Mouse (Mus musculus) megakaryocyte, embryonic 14.5 days (primary cell): ENCODE results near the gene Crct1. TPM values are rescaled to one million over a fixed set of nuclear protein-coding genes. Genes with fewer than 3 reads are reported as not detected.
A peak's percentile ranks its signal among the peaks of the same experiment; 100 is the strongest.

Source experiments
- H3K27me3 ChIP-seq: replicated peaks from 2 replicates; pipeline ENCODE3; 2012; ENCODE audit warnings: inconsistent platforms
- H3K36me3 ChIP-seq: replicated peaks from 2 replicates; pipeline ENCODE3; 2012; ENCODE audit warnings: low read length, inconsistent platforms, mixed read lengths
- H3K4me1 ChIP-seq: 2 replicates; pipeline ENCODE4 v1.6.1; 2012; ENCODE audit warnings: inconsistent platforms
- H3K4me3 ChIP-seq: replicated peaks from 2 replicates; pipeline ENCODE3; 2012; ENCODE audit warnings: moderate library complexity, mild to moderate bottlenecking, inconsistent platforms
- H3K9me3 ChIP-seq: 2 replicates; pipeline ENCODE4 v1.6.1; 2012; ENCODE audit warnings: inconsistent platforms
- FLI1 ChIP-seq: IDR thresholded peaks from 2 replicates; pipeline ENCODE4 v1.6.1; 2012; ENCODE audit warnings: low read length, inconsistent platforms, mixed read lengths
- GATA1 ChIP-seq: IDR thresholded peaks from 3 replicates; pipeline ENCODE4 v1.6.1; 2012; ENCODE audit warnings: mixed read lengths, low read length, inconsistent platforms, borderline replicate concordance
- polyA plus RNA-seq: library from polyadenylated mRNA; stranded (reverse); fragments of >175 nt; gene quantifications from 2 replicates; pipeline ENCODE4 v1.2.3, GENCODE M21; 2012; ENCODE audit warnings: low replicate concordance; ENCODE audit not compliant: insufficient read depth

The Crct1 gene
- not detected in 2 replicates for polyA plus RNA-seq

GRCm38 (mm10) chr3:93015460-93016104 is at the start of gene Crct1:
TSS of gene Crct1 (minus strand) at chr3:93015687.
- Histone ChIP-seq H3K27me3 (peaks cover 15% of the 10 kb centered on the region), H3K4me3 (peak within 1 kb of the TSS; percentile 60), H3K36me3 (no peaks in the 10 kb centered on the region), H3K9me3 (no peaks in the 10 kb centered on the region), H3K4me1 (peaks cover 4% of the 10 kb centered on the region)
- TF ChIP-seq GATA1 (no peak), FLI1 (no peak)

- Histone ChIP-seq H3K4me3 (no peak overlapping the region), H3K27me3 (no peaks in the 10 kb centered on the region), H3K9me3 (peaks cover 11% of the 10 kb centered on the region; the same call in 1 of the 2 replicates), H3K36me3 (no peaks in the 10 kb centered on the region), H3K4me1 (no peaks in the 10 kb centered on the region)
- TF ChIP-seq FLI1 (no peak), GATA1 (no peak)
Observed at GRCm38 (mm10) chr3:93052826-93053474, 37.5 kb upstream of the Crct1 start.

DNA sequence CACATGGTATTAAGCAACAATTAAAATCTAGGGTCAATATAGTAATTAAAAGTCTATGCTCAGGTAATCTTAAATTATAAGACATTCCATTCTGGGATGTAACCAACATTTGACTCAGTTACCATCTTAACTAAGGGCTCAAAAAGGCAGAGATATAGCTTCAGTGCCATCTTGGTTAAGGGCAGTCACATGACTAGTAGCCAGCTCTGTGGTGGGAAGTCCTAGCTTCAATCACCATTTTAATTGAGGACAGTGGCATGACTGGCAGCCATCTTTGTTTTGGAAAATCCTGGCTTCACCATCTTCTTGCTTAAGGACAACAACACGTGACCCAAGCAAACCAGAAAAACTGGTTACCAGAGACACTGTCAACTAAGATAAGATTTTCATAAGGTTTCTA is 34.7 kb upstream of the Crct1 start:
- H3K27me3 ChIP-seq: no peaks in the 10 kb centered on the region
- H3K9me3 ChIP-seq: peaks cover 8% of the 10 kb centered on the region; the same call in 1 of the 2 replicates
- no peak for TF ChIP-seq FLI1
- no peak for TF ChIP-seq GATA1
- H3K4me1 ChIP-seq: no peaks in the 10 kb centered on the region
- no peak overlapping the region for H3K4me3 ChIP-seq
- H3K36me3 ChIP-seq: no peaks in the 10 kb centered on the region

GRCm38 (mm10) chr3:93031450-93031849 is 16.0 kb upstream of the Crct1 start:
- no peaks in the 10 kb centered on the region for H3K9me3 ChIP-seq
- no peaks in the 10 kb centered on the region for H3K27me3 ChIP-seq
- H3K36me3 ChIP-seq: no peaks in the 10 kb centered on the region
- no peaks in the 10 kb centered on the region for H3K4me1 ChIP-seq
- no peak for TF ChIP-seq FLI1
- no peak for TF ChIP-seq GATA1
- H3K4me3 ChIP-seq: no peak overlapping the region

DNA sequence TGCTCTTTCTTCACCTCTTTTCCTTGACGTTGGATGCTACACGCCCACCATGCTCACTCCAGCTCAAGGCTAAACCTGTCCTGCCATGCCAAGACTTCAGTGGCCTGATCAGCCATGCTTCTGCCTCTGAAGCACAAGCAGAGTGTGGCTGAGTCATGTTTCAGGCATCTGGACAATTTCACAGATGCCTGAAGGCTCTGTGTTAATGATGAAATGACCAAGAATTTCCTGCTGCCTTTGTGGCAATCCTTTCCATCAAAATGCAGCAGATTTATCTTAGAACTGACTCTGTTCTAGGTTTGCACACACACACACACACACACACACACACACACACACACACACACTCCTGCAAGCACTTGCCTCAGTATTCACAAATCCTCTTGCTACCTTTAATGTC is 10.0 kb upstream of the Crct1 start:
- H3K9me3 ChIP-seq: 0 out of 2 replicates have a peak, but pooled peaks cover 3% of the 10 kb centered on the region
- H3K4me1 ChIP-seq: no peaks in the 10 kb centered on the region
- TF ChIP-seq GATA1 (no peak), FLI1 (no peak)
- H3K4me3 ChIP-seq: no peak overlapping the region
- H3K27me3 ChIP-seq: no peaks in the 10 kb centered on the region
- H3K36me3 ChIP-seq: no peaks in the 10 kb centered on the region

DNA sequence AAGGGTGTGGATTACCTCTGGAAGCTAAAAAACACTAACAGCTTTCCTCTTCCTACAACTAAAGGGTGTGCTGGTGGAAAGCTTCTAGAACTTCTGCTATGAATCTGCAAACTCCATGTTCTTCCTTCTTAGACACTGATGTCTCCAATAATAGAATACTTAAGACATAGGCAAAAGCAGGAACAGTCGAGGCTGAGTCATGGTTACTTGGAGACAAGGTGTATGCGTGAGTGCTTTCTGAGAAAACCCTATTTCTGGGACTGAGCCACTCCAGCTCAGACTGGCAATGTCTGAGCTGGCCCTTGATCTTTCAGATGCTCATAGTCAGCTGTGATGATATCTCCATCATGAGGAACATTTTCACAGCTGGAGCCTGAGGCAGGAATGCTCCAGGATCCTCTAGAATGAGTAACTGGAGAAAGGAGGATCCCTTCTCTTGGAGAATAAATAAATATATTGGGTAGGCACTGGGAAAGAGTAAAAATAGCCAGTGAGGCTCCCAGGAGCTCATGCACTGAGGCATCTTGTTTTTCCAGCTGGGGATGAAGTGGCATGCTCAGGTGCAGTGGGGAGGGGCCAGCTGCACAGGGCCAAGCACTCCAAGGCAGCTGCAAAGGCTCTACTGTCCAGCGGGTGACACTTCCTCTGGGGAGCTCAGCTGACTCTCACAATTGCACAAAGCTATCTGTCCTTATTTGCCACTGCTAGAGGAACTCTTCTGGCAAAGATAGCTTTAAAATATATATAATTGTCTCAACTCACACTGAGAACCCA is 8.1 kb upstream of the Crct1 start:
- Histone ChIP-seq H3K9me3 (0 out of 2 replicates have a peak, but pooled peaks cover 3% of the 10 kb centered on the region), H3K4me1 (no peaks in the 10 kb centered on the region), H3K27me3 (no peaks in the 10 kb centered on the region), H3K36me3 (no peaks in the 10 kb centered on the region), H3K4me3 (no peak overlapping the region)
- no peak for TF ChIP-seq GATA1

DNA sequence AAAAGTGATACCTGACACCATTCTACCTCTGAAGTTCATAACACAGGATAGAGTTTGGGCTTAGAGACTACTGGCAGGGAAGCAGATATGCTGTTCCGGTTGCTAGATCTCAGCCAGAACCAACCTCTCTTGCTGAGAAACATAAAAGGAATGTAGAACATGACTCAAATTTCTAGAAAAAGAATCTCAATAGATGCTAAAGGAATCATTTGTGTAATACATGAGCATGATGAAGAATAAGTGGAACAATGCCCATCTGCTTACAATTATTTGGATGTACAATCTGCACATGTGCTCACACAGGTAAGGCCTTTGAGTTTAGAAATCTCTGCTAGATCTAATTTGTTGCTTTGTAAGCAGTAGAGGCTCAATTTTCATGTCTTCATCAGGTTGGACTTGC is 5.7 kb upstream of the Crct1 start:
- TF ChIP-seq GATA1 (no peak), FLI1 (no peak)
- H3K4me3 ChIP-seq: no peak overlapping the region
- H3K36me3 ChIP-seq: no peaks in the 10 kb centered on the region
- H3K4me1 ChIP-seq: no peaks in the 10 kb centered on the region
- H3K27me3 ChIP-seq: no peaks in the 10 kb centered on the region
- 0 out of 2 replicates have a peak, but pooled peaks cover 3% of the 10 kb centered on the region for H3K9me3 ChIP-seq

GRCm38 (mm10) chr3:93018960-93019359 is 3.5 kb upstream of the Crct1 start, which contains the start of gene Lce1m:
TSS of gene Lce1m (minus strand) at chr3:93019060.
- TF ChIP-seq FLI1 (no peak), GATA1 (no peak)
- no peaks in the 10 kb centered on the region for H3K36me3 ChIP-seq
- H3K4me3 ChIP-seq: peak within 1 kb of the TSS; percentile 38
- peaks cover 4% of the 10 kb centered on the region for H3K4me1 ChIP-seq
- no peaks in the 10 kb centered on the region for H3K9me3 ChIP-seq
- H3K27me3 ChIP-seq: peaks cover 13% of the 10 kb centered on the region

- Histone ChIP-seq H3K9me3 (no peaks in the 10 kb centered on the region), H3K4me1 (peaks cover 4% of the 10 kb centered on the region), H3K4me3 (no peak overlapping the region), H3K27me3 (peaks cover 15% of the 10 kb centered on the region), H3K36me3 (no peaks in the 10 kb centered on the region)
- TF ChIP-seq GATA1: no peak
- TF ChIP-seq FLI1: no peak
Observed at GRCm38 (mm10) chr3:93014871-93015270, 616 bp downstream of the Crct1 start.

DNA sequence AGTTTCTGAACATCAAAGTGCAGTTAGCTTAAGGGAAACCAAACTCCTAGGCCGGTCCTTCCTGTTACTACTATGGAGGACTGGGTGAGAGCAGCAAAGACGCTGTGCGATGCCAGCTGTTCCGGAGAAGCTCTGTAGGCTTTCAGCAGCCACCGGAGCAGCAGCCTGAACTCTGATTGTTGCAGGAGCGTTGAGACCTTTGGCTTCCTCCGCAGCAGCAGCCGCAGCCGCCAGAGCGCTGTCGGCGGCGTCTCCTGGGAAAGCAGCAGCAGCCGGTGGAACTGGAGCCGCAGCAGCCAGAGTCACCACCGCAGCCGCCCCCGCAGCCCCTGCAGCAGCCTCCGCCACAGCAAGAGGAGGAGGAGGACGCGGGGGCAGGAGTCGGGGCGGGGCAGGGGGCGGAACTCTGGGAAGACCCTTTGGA is 1.1 kb downstream of the Crct1 start:
- TF ChIP-seq FLI1: no peak
- no peak for TF ChIP-seq GATA1
- Histone ChIP-seq H3K27me3 (peaks cover 15% of the 10 kb centered on the region), H3K4me1 (peaks cover 4% of the 10 kb centered on the region), H3K9me3 (no peaks in the 10 kb centered on the region), H3K4me3 (peak overlapping the region; percentile 60), H3K36me3 (no peaks in the 10 kb centered on the region)
